Mouse (Mus musculus) frontal cortex, postnatal 14 days (tissue): Measurements from ENCODE around the gene Ddx3x.
"Not testable (repeated sequence)": the region's sequence is repeated elsewhere in the genome, so short reads cannot be mapped to it uniquely, and the experiment has no call there.

ENCODE experiments used
- DNase-seq, 2 experiments: peaks; one replicate each; pipeline ENCODE4 v3.0.0; 2022; ENCODE audit warnings: low spot score in 2 of 2

Gene Ddx3x

GRCm38 (mm10) chrX:13280409-13281328 lies at the start of gene Ddx3x:
TSS of gene Ddx3x (plus strand) at chrX:13280970.
- DNase-seq = peak; percentile 85 to 92

- DNase-seq = no peak
These were observed 49.5 kb upstream of the Ddx3x start for GRCm38 (mm10) chrX:13231243-13231642.

GRCm38 (mm10) chrX:13232834-13233233 lies 47.9 kb upstream of the Ddx3x start:
- not testable (repeated sequence) for DNase-seq

- DNase-seq = no peak
These were observed 47.1 kb upstream of the Ddx3x start for GRCm38 (mm10) chrX:13233631-13234030.

GRCm38 (mm10) chrX:13234709-13235108 lies 46.1 kb upstream of the Ddx3x start:
- no peak for DNase-seq

GRCm38 (mm10) chrX:13236100-13236568 lies 44.6 kb upstream of the Ddx3x start:
- no peak for DNase-seq

- no peak for DNase-seq
These were observed 41.3 kb upstream of the Ddx3x start for GRCm38 (mm10) chrX:13239455-13239854.

GRCm38 (mm10) chrX:13240646-13241425 lies 39.9 kb upstream of the Ddx3x start:
- no peak for DNase-seq

- no peak for DNase-seq
These were observed 39.1 kb upstream of the Ddx3x start for GRCm38 (mm10) chrX:13241426-13242319.

- DNase-seq = peak; percentile 64 to 79
These were observed 38.3 kb upstream of the Ddx3x start for GRCm38 (mm10) chrX:13242320-13243096.

- DNase-seq = no peak
These were observed 37.3 kb upstream of the Ddx3x start for GRCm38 (mm10) chrX:13243133-13244123.

- DNase-seq = no peak
These were observed 36.2 kb upstream of the Ddx3x start for GRCm38 (mm10) chrX:13244588-13244987.

- no peak for DNase-seq
These were observed 35.7 kb upstream of the Ddx3x start for GRCm38 (mm10) chrX:13245027-13245426.

GRCm38 (mm10) chrX:13251683-13252082 lies 29.1 kb upstream of the Ddx3x start:
- no peak for DNase-seq

GRCm38 (mm10) chrX:13254273-13254672 lies 26.5 kb upstream of the Ddx3x start:
- DNase-seq = no peak

GRCm38 (mm10) chrX:13263356-13263755 lies 17.4 kb upstream of the Ddx3x start:
- no peak for DNase-seq

- no peak for DNase-seq
These were observed 5.1 kb upstream of the Ddx3x start for GRCm38 (mm10) chrX:13275519-13276137.

GRCm38 (mm10) chrX:13278996-13279395 lies 1.8 kb upstream of the Ddx3x start:
- DNase-seq = no peak

GRCm38 (mm10) chrX:13280037-13280408 lies 747 bp upstream of the Ddx3x start:
- peak; percentile 29 to 42 for DNase-seq
